ENCODE assay signal across 12 mouse cellular contexts in genomic region chr17:36113979-36114593, GRCm38 (mm10). TPM values are rescaled to one million over a fixed set of nuclear protein-coding genes. Genes with fewer than 3 reads are reported as not detected.
DNase-seq lines count a peak whose midpoint lies in the region; ATAC-seq and TF ChIP-seq lines count a peak whose summit lies in the region.
"Not testable (repeated sequence)": the region's sequence is repeated elsewhere in the genome, so short reads cannot be mapped to it uniquely, and the experiment has no call there.
"Had no signal": no experiment of that assay in that cellular context is flagged by ENCODE, and none has a peak within 500 bp of the region (broad histone marks: within the 10 kb centered on the region; RNA-seq: fewer than 3 reads in every experiment).

No protein-coding gene starts in this region.

- TF ChIP-seq EP300 in heart, postnatal 0 days (IDR thresholded peaks at IDR 0.05; ENCODE audit: low read depth); liver, postnatal 0 days (IDR thresholded peaks at IDR 0.05; ENCODE audit: low read depth): not testable (repeated sequence)

- 23% methylated on average over 6 of the region's 6 CpGs for WGBS in bone marrow, adult 2 months
- 18% methylated on average over 6 of the region's 6 CpGs for WGBS in embryonic facial prominence, embryonic 10.5 days
- WGBS in heart, postnatal 0 days: 16% methylated on average over 6 of the region's 6 CpGs
- 13% methylated on average over 6 of the region's 6 CpGs for WGBS in liver, postnatal 0 days (ENCODE audit: insufficient replicate concordance)

- H3K9me3 ChIP-seq in embryonic facial prominence, embryonic 10.5 days; heart, postnatal 0 days (replicated peaks; ENCODE audit: control insufficient read depth, low read length); liver, postnatal 0 days (ENCODE audit: low read length): not testable (repeated sequence)

- not testable (repeated sequence) for H3K4me1 ChIP-seq in bone marrow, adult 2 months (ENCODE audit: control insufficient read depth, insufficient read depth, low read length); embryonic facial prominence, embryonic 10.5 days; heart, postnatal 0 days (ENCODE audit: control insufficient read depth, insufficient read depth); liver, postnatal 0 days (ENCODE audit: insufficient read depth); testis, adult 2 months (ENCODE audit: control insufficient read depth, insufficient read depth, low read length)

- not testable (repeated sequence) for H3K9ac ChIP-seq in heart, postnatal 0 days (replicated peaks; ENCODE audit: low read depth, low read length); liver, postnatal 0 days (replicated peaks)

- ATAC-seq in CD4-positive, CD25-positive, alpha-beta regulatory T cell, adult 4 months: peak; percentile 41
- not testable (repeated sequence) for ATAC-seq in heart, postnatal 0 days (ENCODE audit: insufficient read depth, low read depth)
- ATAC-seq in liver, postnatal 0 days: peak; percentile 78

- H3K4me3 ChIP-seq in bone marrow, adult 2 months (replicated peaks; ENCODE audit: control insufficient read depth, low read depth, low read length); embryonic facial prominence, embryonic 10.5 days; heart, postnatal 0 days (ENCODE audit: low read depth, low read length); liver, postnatal 0 days (ENCODE audit: low read depth, low read length); testis, adult 2 months (ENCODE audit: control insufficient read depth, low read depth, low read length): not testable (repeated sequence)

- peaks cover 48% of the 10 kb centered on the region for H3K27me3 ChIP-seq in embryonic facial prominence, embryonic 10.5 days (replicated peaks; ENCODE audit: low read depth, poor library complexity, severe bottlenecking)
- H3K27me3 ChIP-seq in heart, postnatal 0 days (ENCODE audit: control insufficient read depth, insufficient read depth, low read length): peaks cover 22% of the 10 kb centered on the region
- H3K27me3 ChIP-seq in liver, postnatal 0 days (ENCODE audit: insufficient read depth, low read length); testis, adult 2 months (ENCODE audit: control insufficient read depth, insufficient read depth, low read length): not testable (repeated sequence)

- peak; percentile 54 for DNase-seq in embryonic facial prominence, embryonic 10.5 days (ENCODE audit: low spot score)
- peak; percentile 30 for DNase-seq in heart, postnatal 0 days (ENCODE audit: low spot score)
- DNase-seq in kidney, postnatal 10 days: peak; percentile 55
- DNase-seq in liver, postnatal 0 days: peak; percentile 63
- DNase-seq in naive thymus-derived CD4-positive, alpha-beta T cell, adult 2 months (ENCODE audit: low read depth): peak; percentile 78

- H3K4me2 ChIP-seq in heart, postnatal 0 days (ENCODE audit: low read depth, low read length); liver, postnatal 0 days (ENCODE audit: low read depth, low read length): not testable (repeated sequence)

- not testable (repeated sequence) for H3K27ac ChIP-seq in bone marrow, adult 2 months (ENCODE audit: control insufficient read depth, insufficient read depth, low read depth, low read length, poor library complexity); embryonic facial prominence, embryonic 10.5 days (replicated peaks); heart, postnatal 0 days (ENCODE audit: low read depth); liver, postnatal 0 days (ENCODE audit: low read depth); testis, adult 2 months (ENCODE audit: control insufficient read depth, insufficient read depth, low read depth, low read length)

- TF ChIP-seq POLR2A in bone marrow, adult 2 months (IDR thresholded peaks at IDR 0.05; ENCODE audit: borderline replicate concordance, control insufficient read depth, low read depth, low read length); testis, adult 2 months (IDR thresholded peaks at IDR 0.05; ENCODE audit: control insufficient read depth, low read depth, low read length): not testable (repeated sequence)

- TF ChIP-seq CTCF in bone marrow, adult 2 months (IDR thresholded peaks at IDR 0.05; ENCODE audit: control insufficient read depth, insufficient read depth, low read length): peak; percentile 53; the same call in 1 of the 2 replicates
- TF ChIP-seq CTCF in heart, postnatal 0 days (IDR thresholded peaks at IDR 0.05; ENCODE audit: low read depth): peak; percentile 56
- peak; percentile 70 for TF ChIP-seq CTCF in liver, postnatal 0 days (IDR thresholded peaks at IDR 0.05; ENCODE audit: low read depth)
- TF ChIP-seq CTCF in testis, adult 2 months (IDR thresholded peaks at IDR 0.05; ENCODE audit: control insufficient read depth, insufficient read depth, insufficient replicate concordance, low read depth, low read length): 0 out of 2 replicates have a peak, but pooled peaks have one; percentile 38

- H3K36me3 ChIP-seq in embryonic facial prominence, embryonic 10.5 days (replicated peaks); heart, postnatal 0 days (replicated peaks; ENCODE audit: control insufficient read depth, insufficient read depth, low read length); liver, postnatal 0 days (replicated peaks; ENCODE audit: insufficient read depth, low read length); testis, adult 2 months (ENCODE audit: control insufficient read depth, insufficient read depth, low read length): not testable (repeated sequence)

RNA-seq across cellular contexts. Expression of gene Gm19684, which starts 7.4 kb away (rescaled TPM):
- polyA plus RNA-seq in CD4-positive, CD25-positive, alpha-beta regulatory T cell, adult 4 months (2017; shearing (Covaris generic)): 1 to 10 TPM; 1.4 to 1.9 TPM
- polyA plus RNA-seq in bone marrow, adult 2 months (2011; ENCODE audit: insufficient read depth, insufficient read length, low replicate concordance, missing spikeins): 1.2 TPM in 1 of 2 replicates, not detected in the other
- not detected in 2 replicates for polyA plus RNA-seq in embryonic facial prominence, embryonic 10.5 days (2016; fragmentation: Nextera tagmentation; extraction: Ambion mirVana)
- 0.35 TPM in 1 of 2 replicates, not detected in the other for total RNA-seq in heart, postnatal 0 days (2014; rRNA removed; ENCODE audit: low replicate concordance)
- polyA plus RNA-seq in heart, postnatal 0 days (2015; fragmentation: Nextera tagmentation; extraction: Ambion mirVana): not detected in 2 replicates
- polyA plus RNA-seq in liver, postnatal 0 days (2015; fragmentation: Nextera tagmentation; extraction: Ambion mirVana): not detected in 2 replicates
- not detected in 2 replicates for polyA plus RNA-seq in testis, adult 2 months (2012; rRNA removed)
- total RNA-seq: left cerebral cortex, postnatal 10 days; MEL had no signal
- polyA plus RNA-seq: erythroblast, embryonic 14.5 days; heart, embryonic 15.5 days had no signal

RNA-seq across cellular contexts. Expression of gene Gm7030, which starts 15.1 kb away (rescaled TPM):
- polyA plus RNA-seq in CD4-positive, CD25-positive, alpha-beta regulatory T cell, adult 4 months (2017; shearing (Covaris generic)): under 1 TPM in 1 of 2 experiments, not detected in 1; 0.62 TPM
- polyA plus RNA-seq in bone marrow, adult 2 months (2011; ENCODE audit: insufficient read depth, insufficient read length, low replicate concordance, missing spikeins): not detected in 2 replicates
- polyA plus RNA-seq in embryonic facial prominence, embryonic 10.5 days (2016; fragmentation: Nextera tagmentation; extraction: Ambion mirVana): not detected in 2 replicates
- not detected in 2 replicates for total RNA-seq in heart, postnatal 0 days (2014; rRNA removed; ENCODE audit: low replicate concordance)
- not detected in 2 replicates for polyA plus RNA-seq in heart, postnatal 0 days (2015; fragmentation: Nextera tagmentation; extraction: Ambion mirVana)
- polyA plus RNA-seq in liver, postnatal 0 days (2015; fragmentation: Nextera tagmentation; extraction: Ambion mirVana): not detected in 2 replicates
- polyA plus RNA-seq in testis, adult 2 months (2012; rRNA removed): not detected in 2 replicates
- total RNA-seq: left cerebral cortex, postnatal 10 days; MEL had no signal
- polyA plus RNA-seq: heart, embryonic 15.5 days had no signal

RNA-seq across cellular contexts. Expression of gene Gm8909, which starts 54.3 kb away (rescaled TPM):
- 1 to 10 TPM; 2.5 to 5.0 TPM for polyA plus RNA-seq in CD4-positive, CD25-positive, alpha-beta regulatory T cell, adult 4 months (2017; shearing (Covaris generic))
- 3.0 TPM in 1 of 2 replicates, not detected in the other for polyA plus RNA-seq in bone marrow, adult 2 months (2011; ENCODE audit: insufficient read depth, insufficient read length, low replicate concordance, missing spikeins)
- 0.11 TPM in 1 of 2 replicates, not detected in the other for polyA plus RNA-seq in embryonic facial prominence, embryonic 10.5 days (2016; fragmentation: Nextera tagmentation; extraction: Ambion mirVana)
- total RNA-seq in heart, postnatal 0 days (2014; rRNA removed; ENCODE audit: low replicate concordance): not detected in 2 replicates
- polyA plus RNA-seq in heart, postnatal 0 days (2015; fragmentation: Nextera tagmentation; extraction: Ambion mirVana): not detected in 2 replicates
- polyA plus RNA-seq in liver, postnatal 0 days (2015; fragmentation: Nextera tagmentation; extraction: Ambion mirVana): not detected in 2 replicates
- polyA plus RNA-seq in testis, adult 2 months (2012; rRNA removed): 0.21 TPM in 1 of 2 replicates, not detected in the other
- total RNA-seq: left cerebral cortex, postnatal 10 days; MEL had no signal
- polyA plus RNA-seq: erythroblast, embryonic 14.5 days had no signal

RNA-seq across cellular contexts. Expression of gene Gm11127, which starts 55.9 kb away (rescaled TPM):
- polyA plus RNA-seq in CD4-positive, CD25-positive, alpha-beta regulatory T cell, adult 4 months (2017; shearing (Covaris generic)): not detected
- not detected in 2 replicates for polyA plus RNA-seq in bone marrow, adult 2 months (2011; ENCODE audit: insufficient read depth, insufficient read length, low replicate concordance, missing spikeins)
- polyA plus RNA-seq in embryonic facial prominence, embryonic 10.5 days (2016; fragmentation: Nextera tagmentation; extraction: Ambion mirVana): not detected in 2 replicates
- total RNA-seq in heart, postnatal 0 days (2014; rRNA removed; ENCODE audit: low replicate concordance): not detected in 2 replicates
- not detected in 2 replicates for polyA plus RNA-seq in heart, postnatal 0 days (2015; fragmentation: Nextera tagmentation; extraction: Ambion mirVana)
- 0.12 TPM in 1 of 2 replicates, not detected in the other for polyA plus RNA-seq in liver, postnatal 0 days (2015; fragmentation: Nextera tagmentation; extraction: Ambion mirVana)
- 0.22 and 0.29 TPM in 2 replicates for polyA plus RNA-seq in testis, adult 2 months (2012; rRNA removed)
- total RNA-seq: left cerebral cortex, postnatal 10 days had no signal
- polyA plus RNA-seq: erythroblast, embryonic 14.5 days; heart, embryonic 15.5 days had no signal
